Mouse (Mus musculus): ENCODE results near the gene Cecr2.
"Not testable (repeated sequence)": the region's sequence is repeated elsewhere in the genome, so short reads cannot be mapped to it uniquely, and the experiment has no call there.

GRCm38 (mm10) chr6:120647246-120648028 is 18.7 kb upstream of the Cecr2 start:
- not testable (repeated sequence) for TF ChIP-seq POLR2A (IDR thresholded peaks at IDR 0.05; ENCODE audit: borderline replicate concordance, control insufficient read depth, low read depth, low read length); CTCF (IDR thresholded peaks at IDR 0.05; ENCODE audit: control insufficient read depth, insufficient read depth, low read length)
